Mouse (Mus musculus) left cerebral cortex, adult 18-20 months (tissue): Measurements from ENCODE around the gene Insrr. TPM values are rescaled to one million over a fixed set of nuclear protein-coding genes. Genes with fewer than 3 reads are reported as not detected.
"Not testable (repeated sequence)": the region's sequence is repeated elsewhere in the genome, so short reads cannot be mapped to it uniquely, and the experiment has no call there.

ENCODE experiments used
- DNase-seq, 2 experiments: peaks; one replicate each; pipeline ENCODE4 v3.0.0; 2021 to 2022; ENCODE audit warnings: low spot score in 2 of 2, mixed read lengths in 1 of 2
- total RNA-seq, 2 experiments: library from RNA; stranded (reverse); gene quantifications; 2 replicates each; pipeline ENCODE4 v1.2.3; 2021

The Insrr gene
- total RNA-seq, 2 experiments from 2014 or later = 0.72 to 0.96 TPM

DNA sequence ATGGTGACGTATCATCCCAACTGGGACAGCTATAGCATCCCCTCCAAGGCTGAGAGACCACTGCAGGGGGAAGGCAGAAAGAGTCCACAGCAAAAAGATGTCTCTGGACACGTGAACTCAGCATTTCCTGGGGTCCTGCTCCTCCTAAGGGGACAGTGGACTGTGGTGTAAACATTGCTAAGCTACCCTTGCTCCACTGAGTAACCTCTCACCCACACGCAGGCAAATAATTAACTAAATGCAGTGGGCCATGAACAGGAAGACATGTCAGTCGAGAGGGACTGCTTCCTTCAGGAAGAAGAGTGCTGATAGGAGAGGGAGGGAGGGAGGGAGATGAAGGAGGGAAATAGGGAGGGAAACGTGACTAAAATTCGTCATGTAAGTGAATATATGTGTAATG, 25.7 kb upstream of the Insrr start:
- no peak for DNase-seq

DNA sequence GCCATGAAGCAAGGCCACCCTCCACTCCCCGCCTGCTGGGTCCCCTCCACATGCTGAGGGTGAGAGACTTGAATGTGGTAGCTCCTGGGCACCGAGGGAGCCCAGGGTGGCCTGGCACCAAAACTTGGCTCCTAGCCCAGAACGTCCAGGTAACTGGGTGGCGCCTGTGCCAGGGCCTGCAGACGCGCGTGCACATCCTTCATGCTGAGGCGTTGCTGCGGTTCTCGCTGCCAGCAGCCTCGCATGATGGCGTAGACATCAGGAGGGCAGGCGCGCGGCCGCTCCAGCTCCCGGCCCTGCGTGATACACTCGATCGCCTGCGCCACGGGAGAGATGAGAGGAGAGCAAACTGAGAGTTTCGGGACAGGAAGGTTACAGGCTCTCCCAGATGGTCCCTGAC, 18.5 kb upstream of the Insrr start:
- DNase-seq = no peak

DNA sequence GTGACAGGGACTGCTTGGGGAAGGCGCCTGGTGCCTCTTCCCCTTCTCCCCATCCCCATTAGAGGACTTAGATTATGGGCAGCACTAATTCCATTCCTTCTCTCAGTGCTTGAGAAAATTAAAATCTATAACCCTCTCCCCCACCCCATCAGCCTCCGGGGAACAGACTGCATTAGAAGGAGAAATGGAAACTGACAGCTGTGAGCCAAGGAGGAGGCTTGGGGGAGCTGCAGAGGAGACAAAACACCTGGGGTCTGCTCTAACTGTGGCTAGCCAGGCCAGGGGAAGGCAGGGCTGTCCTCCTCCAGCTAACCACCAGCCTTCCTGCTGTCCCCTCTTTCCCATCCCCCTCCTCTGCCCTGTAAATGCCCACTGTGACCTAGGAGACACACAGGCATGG, 17.7 kb upstream of the Insrr start:
- DNase-seq = no peak

DNA sequence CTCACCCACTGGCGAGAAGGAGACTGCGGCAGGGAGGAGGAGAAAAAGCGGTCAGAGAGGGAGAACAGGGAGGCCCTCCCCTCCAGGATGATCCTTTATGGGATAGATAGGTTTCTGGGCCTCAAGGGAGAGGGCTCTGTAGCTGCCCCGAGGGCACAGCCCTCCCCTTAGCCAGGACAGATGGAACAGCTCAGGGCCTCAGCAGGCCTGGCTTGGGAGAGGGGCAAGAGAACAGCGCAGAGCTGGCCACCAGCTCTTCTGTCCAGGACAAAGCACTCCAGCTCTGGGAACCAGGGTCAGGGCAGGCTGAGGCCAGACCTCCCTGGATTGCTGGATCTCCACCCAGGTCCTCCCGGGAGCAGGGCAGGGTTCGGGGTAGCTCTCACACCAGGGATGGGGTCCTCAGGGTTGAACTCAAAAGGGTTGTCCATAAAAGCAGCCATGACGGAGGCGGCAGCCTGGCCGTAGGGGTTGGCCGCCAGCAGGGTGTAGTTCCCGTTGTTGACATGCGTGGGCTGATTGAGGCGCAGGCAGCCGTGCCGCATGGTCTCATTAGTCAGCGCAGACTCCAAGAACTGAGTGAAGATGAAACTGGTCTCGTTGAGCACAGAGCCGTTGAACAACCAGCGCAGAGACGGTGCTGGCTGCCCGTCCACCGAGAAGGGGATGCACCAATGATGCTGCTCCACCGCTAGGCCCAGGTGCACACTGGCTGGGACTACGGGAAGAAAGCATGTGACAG, 13.3 kb upstream of the Insrr start:
- no peak for DNase-seq

DNA sequence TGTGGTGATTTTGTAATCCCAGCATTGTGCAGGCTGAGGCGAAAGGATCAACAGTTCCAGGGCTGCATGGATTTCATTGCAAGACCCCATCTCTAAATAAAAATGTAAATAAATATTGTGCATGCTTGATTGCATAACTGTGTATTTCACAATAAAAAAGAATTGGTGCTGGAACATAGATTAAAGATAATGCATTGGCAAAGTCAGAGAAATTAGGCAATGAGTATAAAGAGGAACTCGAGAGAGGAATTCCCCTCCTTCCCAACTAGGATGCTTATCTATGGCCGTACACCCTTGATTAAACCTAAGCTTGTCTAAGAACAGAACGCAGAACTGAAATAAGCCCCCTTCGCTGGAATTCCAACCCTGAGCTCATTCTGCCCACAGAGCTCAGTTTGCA, 11.6 kb upstream of the Insrr start:
- DNase-seq = no peak

DNA sequence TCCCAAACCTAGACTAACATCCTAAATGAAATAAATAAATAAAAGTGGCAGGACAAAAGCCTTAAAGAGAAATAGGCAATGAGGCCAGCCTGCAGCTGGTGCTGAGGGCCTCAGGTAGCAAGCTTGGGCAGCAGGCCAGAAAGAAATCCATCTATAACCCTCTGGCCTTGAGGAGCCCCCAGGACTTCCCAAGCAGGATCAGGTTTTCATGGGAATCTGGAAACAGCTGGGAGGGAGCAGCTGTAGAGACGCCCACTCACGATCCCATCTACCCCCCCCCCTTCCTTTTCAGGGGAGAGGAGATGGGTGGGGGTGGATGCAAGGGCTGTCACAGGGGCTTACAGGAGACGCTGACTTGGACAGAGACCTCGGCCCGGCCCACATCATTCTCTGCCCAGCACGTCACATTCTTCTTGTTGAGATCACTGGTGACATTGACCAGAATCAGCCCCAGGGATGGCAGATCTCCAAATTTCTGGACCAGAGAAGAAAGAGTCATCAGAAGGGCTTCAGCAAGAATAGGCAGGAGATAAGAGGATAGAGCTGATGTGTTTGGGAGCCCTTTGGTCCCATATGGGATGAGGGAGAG, 11.0 kb upstream of the Insrr start:
- DNase-seq = no peak

DNA sequence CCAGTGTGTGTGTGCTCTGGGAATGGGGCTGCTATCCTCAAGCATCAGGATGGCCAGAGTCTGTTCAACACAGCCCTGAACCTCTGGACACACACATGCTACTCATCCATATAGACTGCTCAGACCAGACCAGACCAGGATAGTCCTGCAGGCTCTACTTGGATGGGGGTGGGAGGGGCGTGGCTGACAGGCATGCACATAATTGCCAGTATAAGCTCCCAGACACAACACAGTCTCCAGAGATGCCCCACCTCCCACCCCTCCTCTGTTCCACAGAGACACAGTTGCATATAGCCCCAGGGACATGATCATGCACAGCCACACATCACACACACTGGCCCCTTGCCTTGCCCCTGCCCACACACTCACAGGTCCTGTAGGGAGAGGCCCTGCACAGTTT, 7.5 kb upstream of the Insrr start:
- no peak for DNase-seq

DNA sequence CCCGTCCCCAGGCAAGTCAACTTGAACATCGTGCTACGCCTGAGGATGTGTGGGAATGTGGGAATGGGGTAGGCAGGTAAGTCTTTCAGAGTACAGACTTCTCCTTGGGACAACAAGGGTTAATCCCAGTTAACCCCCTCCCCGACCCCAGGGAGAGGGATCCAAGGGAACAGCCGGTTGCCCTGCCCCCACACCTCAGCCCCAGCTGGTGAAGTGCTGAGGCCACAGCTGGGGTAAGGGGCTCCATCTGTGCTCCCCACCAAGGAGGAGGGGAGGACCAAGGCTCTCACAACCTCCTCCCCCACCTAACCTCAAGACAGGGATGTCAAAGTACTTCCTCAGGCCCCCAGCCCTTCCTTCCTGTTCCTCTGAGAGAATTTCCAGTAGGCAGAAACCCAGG, 7.0 kb upstream of the Insrr start:
- no peak for DNase-seq

DNA sequence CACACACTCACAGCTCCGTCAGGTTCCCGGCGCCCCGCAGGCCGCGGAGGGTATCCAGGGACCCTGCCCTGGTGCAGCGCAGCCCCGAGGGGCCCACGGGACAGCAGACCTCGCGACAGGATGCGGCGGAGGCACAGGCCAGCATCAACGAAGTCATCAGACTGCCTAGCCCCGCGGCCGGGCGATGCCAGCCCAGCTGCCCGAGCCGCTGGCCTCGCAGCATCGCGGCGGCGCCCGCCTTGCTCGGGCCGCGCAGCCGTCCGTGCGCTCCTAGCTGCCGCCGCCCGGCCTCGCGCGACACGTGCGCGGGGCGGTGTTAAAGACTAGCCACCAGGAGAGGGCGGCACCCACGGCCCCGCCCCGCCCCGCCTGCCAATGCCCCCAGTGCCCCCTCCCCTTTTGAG, 1.8 kb upstream of the Insrr start, which contains the start of gene Ntrk1:
Gene Ntrk1 (minus strand): TSS at position 241 of the 404 bp plus-strand sequence.
- DNase-seq = no peak

DNA sequence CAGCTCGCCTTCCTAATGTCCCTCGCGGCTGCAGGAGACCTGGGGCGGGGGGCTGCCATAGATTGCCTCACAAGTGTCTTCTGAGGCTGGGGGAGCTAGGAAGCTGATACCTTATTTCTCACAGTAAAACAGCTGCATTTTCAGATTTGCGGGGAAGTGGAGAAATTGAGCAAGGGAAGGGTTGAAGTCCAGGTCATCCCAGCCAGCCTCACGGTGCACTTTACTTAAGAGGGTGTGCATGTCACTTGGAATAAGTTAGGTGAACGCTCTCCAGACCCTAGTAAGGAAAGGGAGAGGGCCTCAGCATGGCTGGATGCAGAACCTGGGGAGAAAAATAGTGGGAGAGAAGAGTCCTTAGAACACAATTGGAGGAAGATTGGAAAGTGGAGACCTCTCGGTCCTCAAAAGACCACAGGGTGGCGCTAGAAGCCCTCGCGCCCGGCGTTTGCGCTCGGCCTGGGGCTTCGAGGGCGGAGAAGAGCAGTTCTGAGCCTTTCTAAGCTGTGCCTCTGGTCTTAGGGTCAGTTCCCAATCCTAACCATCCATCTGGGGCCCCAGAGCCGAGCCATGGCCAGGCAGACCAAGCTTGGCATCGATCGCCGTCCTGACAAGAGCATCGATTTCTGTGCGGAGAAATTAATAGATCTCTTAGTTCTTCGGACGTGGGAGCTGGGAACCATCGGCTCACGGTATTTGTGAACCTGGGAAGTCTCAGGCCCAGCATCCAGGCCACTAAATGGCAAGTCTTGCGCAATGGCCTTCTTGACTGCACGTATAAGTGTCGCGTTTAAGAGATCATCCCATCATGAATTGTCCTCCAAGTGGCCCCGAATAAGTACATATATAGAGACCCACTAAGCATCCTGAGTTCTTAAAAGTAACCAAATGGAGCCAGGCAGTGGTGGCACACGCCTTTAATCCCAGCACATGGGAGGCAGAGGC, 1.1 kb upstream of the Insrr start:
- DNase-seq = peak; percentile 25 to 45

DNA sequence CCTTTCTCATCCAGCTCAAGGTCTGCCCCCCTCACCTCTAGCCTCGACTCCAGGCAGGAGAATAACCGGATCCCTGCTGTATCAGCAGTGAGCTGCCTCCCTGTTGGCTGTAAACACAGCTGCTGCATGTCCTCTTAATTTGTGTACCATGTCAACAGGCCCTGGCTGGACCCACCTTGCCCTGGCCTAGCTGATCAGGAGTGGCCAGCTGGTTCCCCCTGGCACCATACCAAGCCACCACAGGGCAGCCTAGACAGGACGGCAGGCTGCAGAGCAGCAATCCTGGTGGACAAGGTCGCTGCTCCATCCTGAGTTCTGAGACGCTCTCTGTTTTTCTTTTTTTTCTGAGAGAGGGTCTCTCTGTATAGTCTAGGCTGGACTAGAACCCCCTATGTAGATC, 4.9 kb downstream of the Insrr start:
- DNase-seq = no peak

DNA sequence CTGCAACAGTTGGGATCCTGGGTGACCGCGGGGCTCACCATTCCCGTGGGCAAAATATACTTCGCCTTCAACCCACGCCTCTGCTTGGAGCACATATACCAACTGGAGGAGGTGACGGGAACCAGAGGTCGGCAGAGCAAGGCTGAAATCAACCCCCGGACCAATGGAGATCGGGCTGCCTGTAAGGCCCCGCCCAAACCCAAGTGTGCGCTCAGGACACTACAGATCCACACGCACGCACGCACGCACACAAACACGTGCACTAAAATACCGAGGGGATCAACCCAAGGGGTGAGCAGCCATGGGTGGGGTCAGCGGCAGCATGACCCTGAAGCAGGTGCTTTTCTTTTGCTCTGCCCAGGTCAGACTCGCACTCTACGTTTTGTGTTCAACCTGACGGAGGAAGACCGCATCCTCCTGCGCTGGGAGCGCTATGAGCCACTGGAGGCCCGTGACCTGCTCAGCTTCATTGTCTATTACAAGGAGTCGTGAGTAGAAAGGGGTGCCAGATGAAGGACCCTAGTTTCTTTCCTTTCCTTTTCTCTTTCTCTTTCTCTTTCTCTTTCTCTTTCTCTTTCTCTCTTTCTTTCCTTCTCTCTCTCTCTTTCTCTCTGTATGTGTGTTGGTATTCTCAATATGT, 7.4 kb downstream of the Insrr start:
- DNase-seq = no peak

DNA sequence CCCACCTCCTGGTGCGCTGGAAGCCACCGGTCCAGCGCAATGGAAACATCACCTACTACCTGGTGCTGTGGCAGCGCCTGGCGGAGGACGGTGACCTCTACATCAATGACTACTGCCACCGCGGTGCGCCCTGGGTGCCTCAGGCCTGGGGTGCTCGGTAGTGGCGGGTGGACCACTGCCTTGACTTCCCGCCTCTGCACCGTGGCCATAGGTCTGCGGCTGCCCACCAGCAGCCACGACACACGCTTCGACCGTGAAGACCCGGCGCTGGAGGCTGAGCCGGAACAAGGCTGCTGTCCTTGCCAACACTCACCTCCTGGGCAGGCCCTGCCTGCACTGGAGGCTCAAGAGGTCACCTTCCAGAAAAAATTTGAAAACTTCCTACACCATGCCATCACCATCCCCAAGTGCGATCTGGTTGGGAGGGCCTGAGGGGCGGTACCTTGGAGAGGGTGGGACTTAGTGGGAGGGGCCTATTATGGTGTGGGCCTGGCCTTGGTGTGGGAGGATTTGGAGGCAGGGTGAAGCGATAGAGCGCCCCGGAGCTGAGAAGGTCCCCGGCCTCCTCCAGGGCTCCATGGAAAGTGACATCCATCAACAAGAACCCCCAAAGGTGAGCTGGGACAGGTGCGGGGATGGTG, 12.7 kb downstream of the Insrr start:
- no peak for DNase-seq

DNA sequence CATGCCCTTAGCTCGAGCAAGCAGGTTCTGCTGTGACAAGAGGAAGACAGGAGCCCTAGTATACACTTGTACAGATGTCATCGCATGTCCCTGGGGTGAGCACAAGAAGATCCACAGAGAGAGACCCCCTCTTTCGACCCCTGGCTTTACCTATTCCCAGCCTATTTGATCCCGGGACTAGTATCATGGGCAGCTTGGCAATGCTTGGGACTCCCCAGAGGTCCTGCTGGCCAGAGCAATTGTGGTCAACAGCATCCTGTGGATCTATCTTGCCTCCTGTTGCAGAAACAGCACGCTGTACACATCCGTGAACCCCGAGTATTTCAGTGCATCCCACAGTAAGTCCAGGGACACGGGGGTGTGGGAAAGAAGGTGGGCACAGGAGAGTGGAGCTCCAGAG, 14.5 kb downstream of the Insrr start:
- DNase-seq = no peak

DNA sequence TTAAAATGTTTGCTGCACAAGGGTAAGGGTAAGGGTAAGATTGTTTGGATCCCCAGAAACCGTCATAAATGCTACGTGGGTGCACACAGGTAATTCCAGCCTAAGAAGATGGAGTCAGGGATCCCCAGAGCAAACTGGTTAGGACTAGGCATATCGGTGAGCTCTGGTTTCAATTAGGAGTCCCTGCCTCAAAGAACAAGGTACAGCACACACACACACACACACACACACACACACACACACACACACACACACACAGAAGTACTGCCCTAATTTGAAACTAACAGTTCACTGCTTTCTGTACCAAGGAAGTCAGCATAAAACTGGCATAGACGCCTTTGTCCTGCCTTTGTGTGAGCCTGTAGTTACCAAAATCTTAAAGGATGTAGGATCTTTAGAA, 15.7 kb downstream of the Insrr start:
- no peak for DNase-seq

DNA sequence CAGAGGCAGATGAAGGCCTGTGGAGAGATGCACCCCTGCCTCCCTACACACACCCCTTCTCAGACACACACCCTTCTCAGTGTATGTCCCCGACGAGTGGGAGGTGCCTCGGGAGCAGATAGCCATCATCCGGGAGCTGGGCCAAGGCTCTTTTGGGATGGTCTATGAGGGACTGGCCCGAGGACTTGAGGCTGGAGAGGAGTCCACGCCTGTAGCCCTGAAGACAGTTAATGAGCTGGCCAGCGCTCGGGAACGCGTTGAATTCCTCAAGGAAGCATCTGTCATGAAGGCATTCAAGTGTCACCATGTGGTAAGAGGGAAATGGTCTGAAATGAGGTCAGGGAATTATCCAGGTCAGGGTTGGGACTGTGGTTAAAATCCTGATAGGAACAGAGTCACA, 16.1 kb downstream of the Insrr start:
- DNase-seq = no peak

DNA sequence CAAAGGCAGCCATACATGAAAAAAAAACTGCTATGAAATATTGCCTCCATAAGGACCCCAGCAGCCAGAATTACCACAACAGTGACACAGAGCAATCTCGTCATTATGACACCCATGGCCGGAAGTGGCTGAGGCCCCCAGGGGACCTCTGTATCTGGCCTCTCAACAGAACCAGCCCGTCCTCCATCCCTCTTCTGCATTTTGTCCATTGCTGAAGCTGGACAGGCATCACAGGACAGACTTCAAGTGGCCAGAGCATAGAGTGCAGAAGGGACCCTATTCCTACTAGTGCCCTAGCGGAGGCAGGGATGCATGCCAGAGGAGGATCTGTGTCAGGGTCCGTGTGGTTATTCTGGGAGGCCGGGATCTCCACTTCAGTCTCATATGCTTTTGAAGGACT, 19.4 kb downstream of the Insrr start:
- no peak for DNase-seq

DNA sequence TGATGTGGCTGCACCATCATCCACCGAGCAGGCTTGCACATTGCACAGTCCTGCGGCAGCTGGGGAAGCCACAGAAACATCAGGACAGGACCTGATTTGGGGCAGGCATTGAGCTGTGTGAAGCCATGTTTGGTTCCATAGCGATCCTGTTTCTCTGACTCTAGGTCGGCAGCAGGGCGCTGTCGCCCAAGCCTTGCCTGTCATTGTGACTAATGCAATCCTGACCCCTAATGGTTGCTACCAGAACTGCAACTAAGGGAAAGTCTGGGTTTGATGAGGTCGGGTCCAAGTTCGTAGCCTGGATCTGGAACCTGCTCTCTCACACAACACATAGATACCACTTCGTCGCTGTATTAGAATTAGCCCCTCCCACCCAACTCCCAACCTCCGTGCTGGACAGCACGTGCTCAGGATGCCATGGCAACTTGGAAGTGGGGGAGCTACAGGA, 19.9 kb downstream of the Insrr start:
- DNase-seq = peak; percentile 68 to 81

DNA sequence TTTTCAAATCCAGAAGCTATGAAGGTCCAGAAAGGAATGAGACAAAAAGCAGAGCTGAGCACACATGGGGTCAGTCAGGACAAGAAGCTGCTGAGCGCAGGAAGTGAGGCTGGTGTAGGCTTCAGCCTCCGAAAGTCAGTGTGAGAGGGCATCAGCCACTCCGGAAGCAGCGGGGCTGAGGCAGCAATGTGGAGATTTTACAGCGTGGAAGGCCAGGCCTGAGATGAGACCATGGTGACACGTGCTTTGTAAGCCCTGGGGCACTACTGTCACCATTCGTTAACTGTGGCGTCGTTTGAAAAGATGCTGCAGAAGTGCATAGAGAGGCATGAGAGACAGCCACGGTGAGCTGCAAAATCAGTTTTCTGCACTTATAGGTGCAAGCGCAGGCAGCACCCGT, 21.5 kb downstream of the Insrr start:
- DNase-seq = no peak

DNA sequence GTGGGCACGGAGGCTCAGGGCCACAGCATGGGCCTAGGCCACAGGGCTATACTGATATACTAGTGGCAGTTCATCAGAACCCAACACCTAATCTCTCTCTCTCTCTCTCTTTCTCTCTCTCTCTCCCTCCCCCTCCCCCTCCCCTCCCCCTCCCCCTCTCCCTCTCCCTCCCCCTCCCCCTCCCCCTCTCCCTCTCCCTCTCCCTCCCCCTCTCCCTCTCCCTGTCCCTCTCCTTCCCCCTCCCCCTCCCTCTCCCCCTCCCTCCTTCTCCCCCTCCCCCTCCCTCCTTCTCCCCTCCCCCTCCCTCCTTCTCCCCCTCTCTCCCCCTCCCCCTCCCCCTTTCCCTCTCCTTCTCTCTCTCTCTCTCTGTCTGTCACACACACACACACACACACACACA, 27.5 kb downstream of the Insrr start, which contains the start of gene Pear1:
Gene Pear1 (minus strand): TSS at position 101 of the 400 bp plus-strand sequence.
- DNase-seq = not testable (repeated sequence)

DNA sequence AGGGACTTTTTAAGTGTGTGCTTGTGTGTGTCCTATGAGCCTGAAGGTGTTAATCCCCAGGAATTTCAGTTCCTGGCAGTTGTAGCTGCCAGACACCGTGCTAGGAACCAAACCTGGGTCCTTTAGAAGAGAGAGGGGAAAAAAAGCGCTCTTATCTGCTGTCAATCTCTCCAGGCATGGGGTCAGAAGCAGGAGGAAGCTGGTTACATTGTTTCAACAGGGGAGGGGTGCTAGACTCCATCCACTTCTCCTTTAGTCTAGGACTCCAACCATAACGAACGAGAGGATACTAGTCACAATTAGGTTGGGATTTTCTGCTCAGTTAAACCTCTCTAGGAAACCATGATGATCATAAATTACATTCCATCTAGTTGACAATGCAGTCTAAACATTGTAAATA, 31.7 kb downstream of the Insrr start:
- no peak for DNase-seq
